Mouse (Mus musculus) liver, postnatal 0 days (tissue): ENCODE results near the gene Zfp652.

Source experiments
- CTCF ChIP-seq: sonication (generic); IDR thresholded peaks from 2 replicates; pipeline ENCODE4 v1.5.1; 2016; ENCODE audit warnings: antibody characterized with exemption, low read depth
- EP300 ChIP-seq: IDR thresholded peaks from 2 replicates; pipeline ENCODE4 v1.6.1; 2016; ENCODE audit warnings: antibody characterized with exemption, low read depth, mild to moderate bottlenecking

GRCm38 (mm10) chr11:95769208-95769607, 56.7 kb downstream of the Zfp652 start:
- TF ChIP-seq CTCF (no peak), EP300 (no peak)
